Mouse (Mus musculus): Measurements from ENCODE around the gene Pard3. TPM values are rescaled to one million over a fixed set of nuclear protein-coding genes. Genes with fewer than 3 reads are reported as not detected.
A peak's percentile ranks its signal among the peaks of the same experiment; 100 is the strongest.

Pard3 gene
- total RNA-seq, 2 experiments from 2014 or later: not detected

GRCm38 (mm10) chr8:127222361-127222760, 158.7 kb downstream of the Pard3 start:
- no peak for ATAC-seq (replicated peaks; ENCODE audit: poor library complexity)

- no peak for ATAC-seq (replicated peaks; ENCODE audit: poor library complexity)
Measured at GRCm38 (mm10) chr8:127226996-127227395, 163.3 kb downstream of the Pard3 start.

GRCm38 (mm10) chr8:127227407-127227806, 163.7 kb downstream of the Pard3 start:
- 0 out of 2 replicates have a peak, but pooled peaks have one; percentile 20 for ATAC-seq (replicated peaks; ENCODE audit: poor library complexity)

GRCm38 (mm10) chr8:127229325-127230232, 165.9 kb downstream of the Pard3 start:
- ATAC-seq (replicated peaks; ENCODE audit: poor library complexity): no peak

- ATAC-seq (replicated peaks; ENCODE audit: poor library complexity): no peak
Measured at GRCm38 (mm10) chr8:127230233-127230595, 166.5 kb downstream of the Pard3 start.

- ATAC-seq (replicated peaks; ENCODE audit: poor library complexity): no peak; the same call in 1 of the 2 replicates
Measured at GRCm38 (mm10) chr8:127243351-127243750, 179.7 kb downstream of the Pard3 start.

- ATAC-seq (replicated peaks; ENCODE audit: poor library complexity): no peak
Measured at GRCm38 (mm10) chr8:127243841-127244240, 180.1 kb downstream of the Pard3 start.

- ATAC-seq (replicated peaks; ENCODE audit: poor library complexity): no peak
Measured at GRCm38 (mm10) chr8:127250746-127251145, 187.1 kb downstream of the Pard3 start.

- ATAC-seq (replicated peaks; ENCODE audit: poor library complexity): no peak
Measured at GRCm38 (mm10) chr8:127251476-127251875, 187.8 kb downstream of the Pard3 start.

- no peak for ATAC-seq (replicated peaks; ENCODE audit: poor library complexity)
Measured at GRCm38 (mm10) chr8:127251985-127252384, 188.3 kb downstream of the Pard3 start.

GRCm38 (mm10) chr8:127254625-127255024, 190.9 kb downstream of the Pard3 start:
- no peak for ATAC-seq (replicated peaks; ENCODE audit: poor library complexity)

- ATAC-seq (replicated peaks; ENCODE audit: poor library complexity): no peak
Measured at GRCm38 (mm10) chr8:127257086-127257485, 193.4 kb downstream of the Pard3 start.

GRCm38 (mm10) chr8:127261051-127261450, 197.4 kb downstream of the Pard3 start:
- no peak for ATAC-seq (replicated peaks; ENCODE audit: poor library complexity)

GRCm38 (mm10) chr8:127262026-127262425, 198.3 kb downstream of the Pard3 start:
- no peak for ATAC-seq (replicated peaks; ENCODE audit: poor library complexity)

GRCm38 (mm10) chr8:127262436-127262835, 198.7 kb downstream of the Pard3 start:
- ATAC-seq (replicated peaks; ENCODE audit: poor library complexity): no peak

GRCm38 (mm10) chr8:127262926-127263325, 199.2 kb downstream of the Pard3 start:
- ATAC-seq (replicated peaks; ENCODE audit: poor library complexity): no peak

- ATAC-seq (replicated peaks; ENCODE audit: poor library complexity): no peak
Measured at GRCm38 (mm10) chr8:127263457-127263856, 199.8 kb downstream of the Pard3 start.

GRCm38 (mm10) chr8:127264691-127265470, 201.2 kb downstream of the Pard3 start:
- ATAC-seq (replicated peaks; ENCODE audit: poor library complexity): no peak

GRCm38 (mm10) chr8:127266777-127267176, 203.1 kb downstream of the Pard3 start:
- no peak for ATAC-seq (replicated peaks; ENCODE audit: poor library complexity)

GRCm38 (mm10) chr8:127268239-127269024, 204.7 kb downstream of the Pard3 start:
- ATAC-seq (replicated peaks; ENCODE audit: poor library complexity): no peak

Measured in megakaryocyte progenitor cell, adult 5-6 weeks (primary cell).